9 mouse cellular contexts compared by ENCODE assay signal in genomic region chr15:78844791-78845190, GRCm38 (mm10). TPM values are rescaled to one million over a fixed set of nuclear protein-coding genes. Genes with fewer than 3 reads are reported as not detected.
DNase-seq lines count a peak whose midpoint lies in the region; ATAC-seq and TF ChIP-seq lines count a peak whose summit lies in the region.
"Had no signal": no experiment of that assay in that cellular context is flagged by ENCODE, and none has a peak within 500 bp of the region (broad histone marks: within the 10 kb centered on the region; RNA-seq: fewer than 3 reads in every experiment).

No protein-coding gene starts in this region.

- peaks cover 11% of the 10 kb centered on the region; the same call in 1 of the 2 replicates for H3K36me3 ChIP-seq in intestine, postnatal 0 days (ENCODE audit: control insufficient read depth, insufficient read depth)
- peaks cover 44% of the 10 kb centered on the region for H3K36me3 ChIP-seq in lung, embryonic 14.5 days (ENCODE audit: insufficient read depth)
- H3K36me3 ChIP-seq: midbrain, embryonic 12.5 days had no signal

- H3K4me2 ChIP-seq in intestine, postnatal 0 days (replicated peaks; ENCODE audit: low read depth), result peak overlapping the region; percentile 92
- H3K4me2 ChIP-seq in lung, embryonic 14.5 days, result peak overlapping the region; percentile 75

- peak; percentile 54 for TF ChIP-seq CTCF in intestine, postnatal 0 days (IDR thresholded peaks at IDR 0.05; ENCODE audit: low read depth)
- peak; percentile 30; the same call in 1 of the 2 replicates for TF ChIP-seq CTCF in lung, embryonic 14.5 days (IDR thresholded peaks at IDR 0.05; ENCODE audit: low read depth)

- H3K4me3 ChIP-seq in intestine, postnatal 0 days (ENCODE audit: low read depth, low read length), result peak overlapping the region; percentile 68
- peak overlapping the region; percentile 67 for H3K4me3 ChIP-seq in lung, embryonic 14.5 days (ENCODE audit: low read depth, low read length)
- H3K4me3 ChIP-seq: midbrain, embryonic 12.5 days had no signal

- peaks cover 9% of the 10 kb centered on the region for H3K4me1 ChIP-seq in intestine, postnatal 0 days (replicated peaks; ENCODE audit: control insufficient read depth, insufficient read depth, low read length)
- H3K4me1 ChIP-seq in lung, embryonic 14.5 days (ENCODE audit: insufficient read depth), result peaks cover 28% of the 10 kb centered on the region

- peak; percentile 88 for DNase-seq in 3134 (ENCODE audit: extremely low read depth, insufficient read length, low spot score)
- peak; percentile 94 for DNase-seq in NIH3T3 (ENCODE audit: low read depth)
- peak; percentile 85 to 86 for DNase-seq in heart, adult 18-20 months
- DNase-seq in lung, embryonic 14.5 days, result peak; percentile 85
- DNase-seq in cerebellum, postnatal 25 days, result no peak
- DNase-seq in frontal cortex, postnatal 36 days (ENCODE audit: low spot score in 2 of 2), result no peak
- no peak for DNase-seq in layer of hippocampus, postnatal 10 days (ENCODE audit: low spot score in 2 of 2)

- WGBS in intestine, postnatal 0 days, result 12% methylated on average over 9 of the region's 9 CpGs
- 17% methylated on average over 9 of the region's 9 CpGs for WGBS in lung, embryonic 14.5 days

- H3K9me3 ChIP-seq in intestine, postnatal 0 days (ENCODE audit: control insufficient read depth), result no peaks in the 10 kb centered on the region
- H3K9me3 ChIP-seq in lung, embryonic 14.5 days (ENCODE audit: low read depth, low read length), result no peaks in the 10 kb centered on the region
- H3K9me3 ChIP-seq: midbrain, embryonic 12.5 days had no signal

- peak; percentile 61 for ATAC-seq in intestine, postnatal 0 days
- ATAC-seq in lung, embryonic 14.5 days (ENCODE audit: insufficient read depth), result peak; percentile 22; the same call in 1 of the 2 replicates

- no peaks in the 10 kb centered on the region for H3K27me3 ChIP-seq in intestine, postnatal 0 days (replicated peaks; ENCODE audit: control insufficient read depth, insufficient read depth, low read length)
- H3K27me3 ChIP-seq in lung, embryonic 14.5 days (ENCODE audit: insufficient read depth, low read length), result no peaks in the 10 kb centered on the region

- no peak overlapping the region for H3K9ac ChIP-seq in intestine, postnatal 0 days (ENCODE audit: low read depth, low read length)
- peak overlapping the region; percentile 97 for H3K9ac ChIP-seq in lung, embryonic 14.5 days
- H3K9ac ChIP-seq: midbrain, embryonic 12.5 days had no signal

- H3K27ac ChIP-seq in intestine, postnatal 0 days (ENCODE audit: low read depth, low read length), result peak overlapping the region; percentile 91; the same call in 1 of the 2 replicates
- peak overlapping the region; percentile 98 for H3K27ac ChIP-seq in lung, embryonic 14.5 days (ENCODE audit: low read depth)
- H3K27ac ChIP-seq: midbrain, embryonic 12.5 days had no signal

RNA-seq across cellular contexts. Expression of gene Cdc42ep1, which starts 2.4 kb away (rescaled TPM):
- total RNA-seq in heart, adult 18-20 months (2021), result 10 to 100 TPM; 26.3 to 27.9 TPM
- 16.8 and 17.0 TPM in 2 replicates for polyA plus RNA-seq in intestine, postnatal 0 days (2015; fragmentation: Nextera tagmentation; extraction: Ambion mirVana)
- polyA plus RNA-seq in lung, embryonic 14.5 days (2014; fragmentation: Nextera tagmentation; extraction: Ambion mirVana), result 93.2 and 101 TPM in 2 replicates
- 1 to 10 TPM; 7.6 to 8.5 TPM for total RNA-seq in layer of hippocampus, postnatal 10 days (2021)

RNA-seq across cellular contexts. Expression of gene Lgals2, which starts 10.5 kb away (rescaled TPM):
- total RNA-seq in heart, adult 18-20 months (2021), result not detected
- polyA plus RNA-seq in intestine, postnatal 0 days (2015; fragmentation: Nextera tagmentation; extraction: Ambion mirVana), result 787 and 833 TPM in 2 replicates
- polyA plus RNA-seq in lung, embryonic 14.5 days (2014; fragmentation: Nextera tagmentation; extraction: Ambion mirVana), result 0.34 TPM in 1 of 2 replicates, not detected in the other
- not detected for total RNA-seq in layer of hippocampus, postnatal 10 days (2021)
- polyA plus RNA-seq: midbrain, embryonic 12.5 days had no signal

RNA-seq across cellular contexts. Expression of gene Gga1, which starts 32.2 kb away (rescaled TPM):
- total RNA-seq in heart, adult 18-20 months (2021), result 10 to 100 TPM; 40.3 to 45.2 TPM
- polyA plus RNA-seq in intestine, postnatal 0 days (2015; fragmentation: Nextera tagmentation; extraction: Ambion mirVana), result 40.1 TPM in 2 replicates
- polyA plus RNA-seq in lung, embryonic 14.5 days (2014; fragmentation: Nextera tagmentation; extraction: Ambion mirVana), result 50.9 and 57.0 TPM in 2 replicates
- 10 to 100 TPM; 56.8 to 58.0 TPM for total RNA-seq in layer of hippocampus, postnatal 10 days (2021)

RNA-seq across cellular contexts. Expression of gene Card10, which starts 41.9 kb away (rescaled TPM):
- total RNA-seq in heart, adult 18-20 months (2021), result 10 to 100 TPM; 14.1 to 14.5 TPM
- polyA plus RNA-seq in intestine, postnatal 0 days (2015; fragmentation: Nextera tagmentation; extraction: Ambion mirVana), result 3.2 and 3.9 TPM in 2 replicates
- polyA plus RNA-seq in lung, embryonic 14.5 days (2014; fragmentation: Nextera tagmentation; extraction: Ambion mirVana), result 7.8 and 8.5 TPM in 2 replicates
- 1 to 10 TPM; 5.8 to 6.0 TPM for total RNA-seq in layer of hippocampus, postnatal 10 days (2021)

RNA-seq across cellular contexts. Expression of gene Gm49510, which starts 54.7 kb away (rescaled TPM):
- under 1 TPM; 0.10 to 0.27 TPM for total RNA-seq in heart, adult 18-20 months (2021)
- polyA plus RNA-seq in intestine, postnatal 0 days (2015; fragmentation: Nextera tagmentation; extraction: Ambion mirVana), result 0.21 TPM in 1 of 2 replicates, not detected in the other
- 0.18 and 0.70 TPM in 2 replicates for polyA plus RNA-seq in lung, embryonic 14.5 days (2014; fragmentation: Nextera tagmentation; extraction: Ambion mirVana)
- not detected for total RNA-seq in layer of hippocampus, postnatal 10 days (2021)

Comparison
In these comparisons a context has a peak if more than half of its experiments do, and no peak if none do; other contexts are left out.
1. DNase-seq: peak in 3134 (single experiment), NIH3T3 (single experiment), heart, adult 18-20 months (2 of 2) and lung, embryonic 14.5 days (single experiment); none in cerebellum, postnatal 25 days (0 of 2), frontal cortex, postnatal 36 days (0 of 2) and layer of hippocampus, postnatal 10 days (0 of 2).